Mouse (Mus musculus) hindbrain, embryonic 14.5 days (tissue): ENCODE data around the gene Sparc. TPM values are rescaled to one million over a fixed set of nuclear protein-coding genes. Genes with fewer than 3 reads are reported as not detected.
"Not testable (repeated sequence)": the region's sequence is repeated elsewhere in the genome, so short reads cannot be mapped to it uniquely, and the experiment has no call there.

ENCODE experiments used
- ATAC-seq: fragments of 200-750 bp; cut with Nextera tagmentation; 2 replicates; pipeline ENCODE4 v1.8.0; 2017; ENCODE audit warnings: moderate number of reproducible peaks, mild to moderate bottlenecking, moderate TSS enrichment, moderate library complexity; ENCODE audit not compliant: low FRiP score
- DNase-seq: peaks from one replicate; pipeline ENCODE4 v3.0.0-alpha.2; 2015; ENCODE audit warnings: low spot score
- H3K27ac ChIP-seq: fragments of 300-500 bp; sonication (generic); 2 replicates; pipeline ENCODE4 v1.5.1; 2014; ENCODE audit warnings: mild to moderate bottlenecking, moderate library complexity
- H3K27me3 ChIP-seq: fragments of 300-500 bp; sonication (generic); 2 replicates; pipeline ENCODE4 v1.6.1; 2014; ENCODE audit warnings: mild to moderate bottlenecking, low read length, mixed read lengths; ENCODE audit not compliant: control insufficient read depth, insufficient read depth
- H3K36me3 ChIP-seq: fragments of 300-500 bp; sonication (generic); replicated peaks from 2 replicates; pipeline ENCODE4 v1.6.1; 2014; ENCODE audit not compliant: control insufficient read depth, insufficient read depth
- H3K4me1 ChIP-seq: fragments of 300-500 bp; sonication (generic); replicated peaks from 2 replicates; pipeline ENCODE4 v1.6.1; 2014; ENCODE audit warnings: antibody characterized with exemption, low read length, mixed read lengths; ENCODE audit not compliant: control insufficient read depth, insufficient read depth
- H3K4me2 ChIP-seq: fragments of 300-500 bp; sonication (generic); replicated peaks from 2 replicates; pipeline ENCODE4 v1.6.1; 2014; ENCODE audit warnings: mild to moderate bottlenecking, moderate library complexity
- H3K4me3 ChIP-seq: fragments of 300-500 bp; sonication (generic); replicated peaks from 2 replicates; pipeline ENCODE4 v1.5.1; 2014; ENCODE audit warnings: mild to moderate bottlenecking, low read length
- H3K9ac ChIP-seq: fragments of 300-500 bp; sonication (generic); 2 replicates; pipeline ENCODE4 v1.6.1; 2014
- H3K9me3 ChIP-seq: fragments of 300-500 bp; sonication (generic); 2 replicates; pipeline ENCODE4 v1.6.1; 2016; ENCODE audit warnings: low read length; ENCODE audit not compliant: control insufficient read depth
- WGBS: fragments of 180-500 bp; shearing (Covaris S2); extraction: QIAGEN DNeasy Blood & Tissue Kit; methylation state at CpG from one replicate; pipeline ENCODE4 v1.1.7; 2014; 5-methylcytosine and 5-hydroxymethylcytosine counted together
- polyA plus RNA-seq: library from polyadenylated mRNA; unstranded; fragments of >200 nt; fragmentation: Nextera tagmentation; extraction: Ambion mirVana; gene quantifications from 2 replicates; pipeline ENCODE4 v1.2.1, GENCODE M21; 2014

The Sparc gene
- polyA plus RNA-seq, 1 experiment from 2014 or later: 583 TPM

DNA sequence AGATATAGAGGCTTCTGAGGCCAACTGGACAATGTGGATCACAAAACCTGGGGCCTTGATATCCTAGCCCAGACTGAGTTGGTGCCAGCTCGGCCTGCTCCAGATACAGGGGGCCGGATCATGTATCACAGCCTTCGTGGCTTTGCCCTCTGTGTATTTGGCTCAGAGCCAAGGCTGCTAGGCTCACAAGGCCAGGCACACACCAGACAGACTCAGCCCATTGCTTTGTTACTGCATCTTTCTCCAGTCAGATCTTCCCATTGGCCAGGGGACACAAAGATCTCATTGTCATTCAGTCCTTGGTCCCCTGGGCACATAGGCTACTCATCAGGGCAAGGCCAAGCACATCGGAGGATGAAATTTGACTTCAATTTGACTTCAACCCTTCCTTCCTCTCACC, 773 bp upstream of the Sparc start:
- Histone ChIP-seq H3K27ac (peak overlapping the region; percentile 51), H3K9ac (no peak overlapping the region), H3K4me3 (no peak overlapping the region), H3K9me3 (no peaks in the 10 kb centered on the region), H3K36me3 (no peaks in the 10 kb centered on the region), H3K4me1 (peaks cover 17% of the 10 kb centered on the region), H3K27me3 (no peaks in the 10 kb centered on the region), H3K4me2 (no peak overlapping the region)
- WGBS: 6% methylated on average over 4 of the region's 4 CpGs
- peak; percentile 66 for ATAC-seq
- peak; percentile 57 for DNase-seq

DNA sequence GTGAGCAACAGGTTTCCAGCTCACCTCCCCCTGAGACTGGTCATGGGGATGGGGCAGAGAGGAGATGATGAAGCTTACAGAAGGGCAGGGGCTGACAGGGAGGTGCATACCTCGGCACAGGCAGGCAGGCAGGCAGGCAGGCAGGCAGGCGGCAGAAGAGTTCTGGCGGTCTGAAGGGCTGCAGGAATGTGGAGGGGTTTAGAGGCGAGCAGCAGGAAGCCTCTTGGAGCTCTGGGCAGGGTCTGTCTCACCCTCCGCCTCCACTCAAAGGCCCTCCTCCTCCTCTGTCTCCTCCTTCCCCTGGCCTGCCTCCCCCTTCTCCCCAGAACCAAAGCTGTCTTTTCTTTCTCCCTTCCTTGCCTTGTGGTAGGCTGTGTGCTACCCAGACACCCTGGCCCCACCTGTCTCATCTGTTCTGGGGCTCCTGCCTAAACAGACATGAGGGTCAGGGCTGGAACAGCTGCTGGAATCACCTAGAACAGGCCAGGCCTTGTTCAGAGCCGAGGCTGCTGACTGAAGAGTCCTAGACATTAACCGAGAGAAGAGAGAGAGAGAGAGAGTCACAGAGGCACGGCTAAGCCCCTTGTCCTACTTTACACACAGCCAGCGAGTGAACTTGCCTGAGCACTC, 3.2 kb downstream of the Sparc start:
- 7% methylated on average over 9 of the region's 9 CpGs for WGBS
- H3K4me1 ChIP-seq: peaks cover 9% of the 10 kb centered on the region
- peak; percentile 71; the same call in 1 of the 2 replicates for ATAC-seq

DNA sequence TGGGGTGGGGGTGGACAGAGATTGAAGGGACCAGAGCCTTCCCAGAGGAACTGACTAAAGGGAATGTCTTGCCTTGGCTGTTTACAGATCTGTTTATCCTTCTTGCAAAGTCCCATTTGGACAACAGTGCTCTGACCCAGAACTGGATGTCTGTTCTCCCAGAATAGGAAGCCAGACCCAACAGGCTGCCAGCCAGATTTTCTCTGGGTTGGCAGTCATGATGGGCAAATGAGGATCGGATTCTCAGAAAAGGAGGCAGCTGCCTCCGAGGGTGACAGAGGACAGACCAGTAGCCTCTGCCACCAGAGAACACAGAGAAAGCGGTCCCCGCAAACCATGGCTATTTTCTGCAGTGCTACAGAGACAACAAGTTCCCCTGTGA, 3.7 kb downstream of the Sparc start:
- H3K4me3 ChIP-seq: peak overlapping the region; percentile 35
- H3K4me2 ChIP-seq: peak overlapping the region; percentile 42
- peak overlapping the region; percentile 60 for H3K9ac ChIP-seq
- 2% methylated on average over 4 of the region's 4 CpGs for WGBS
- H3K27me3 ChIP-seq: no peaks in the 10 kb centered on the region
- H3K36me3 ChIP-seq: no peaks in the 10 kb centered on the region
- H3K9me3 ChIP-seq: no peaks in the 10 kb centered on the region
- H3K27ac ChIP-seq: peak overlapping the region; percentile 68
- no peak for ATAC-seq
- H3K4me1 ChIP-seq: peaks cover 7% of the 10 kb centered on the region
- no peak for DNase-seq

More for the DNA sequence above, 3.2 kb downstream of the Sparc start:
- Histone ChIP-seq H3K36me3 (no peaks in the 10 kb centered on the region), H3K27me3 (no peaks in the 10 kb centered on the region), H3K9ac (peak overlapping the region; percentile 60), H3K4me2 (peak overlapping the region; percentile 42), H3K9me3 (no peaks in the 10 kb centered on the region), H3K27ac (peak overlapping the region; percentile 68), H3K4me3 (peak overlapping the region; percentile 35)
- no peak for DNase-seq

DNA sequence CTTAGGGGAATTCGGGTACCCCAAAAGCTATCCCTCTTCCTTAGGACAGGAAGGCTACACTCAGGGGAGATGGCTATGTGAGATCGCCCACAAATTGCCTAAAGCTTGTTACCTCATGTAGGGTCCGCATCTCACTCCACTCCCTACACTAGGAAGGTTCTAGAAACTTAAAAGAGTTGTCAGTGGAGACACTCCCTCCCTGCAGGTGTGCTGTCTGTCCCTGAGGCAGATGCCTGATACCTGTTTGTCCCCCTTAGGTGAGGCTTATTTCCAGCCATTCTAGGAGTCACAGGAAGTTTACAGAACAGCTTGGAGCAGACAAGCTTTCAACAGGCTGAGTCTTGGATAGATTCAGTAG, 4.3 kb downstream of the Sparc start:
- ATAC-seq: no peak
- WGBS: 17% methylated on average over 3 of the region's 3 CpGs
- peak overlapping the region; percentile 68; the same call in 1 of the 2 replicates for H3K27ac ChIP-seq
- no peaks in the 10 kb centered on the region for H3K36me3 ChIP-seq
- H3K27me3 ChIP-seq: no peaks in the 10 kb centered on the region
- H3K9ac ChIP-seq: peak overlapping the region; percentile 60
- peaks cover 3% of the 10 kb centered on the region for H3K4me1 ChIP-seq
- H3K9me3 ChIP-seq: no peaks in the 10 kb centered on the region
- DNase-seq: no peak
- H3K4me3 ChIP-seq: peak overlapping the region; percentile 35
- H3K4me2 ChIP-seq: peak overlapping the region; percentile 42

DNA sequence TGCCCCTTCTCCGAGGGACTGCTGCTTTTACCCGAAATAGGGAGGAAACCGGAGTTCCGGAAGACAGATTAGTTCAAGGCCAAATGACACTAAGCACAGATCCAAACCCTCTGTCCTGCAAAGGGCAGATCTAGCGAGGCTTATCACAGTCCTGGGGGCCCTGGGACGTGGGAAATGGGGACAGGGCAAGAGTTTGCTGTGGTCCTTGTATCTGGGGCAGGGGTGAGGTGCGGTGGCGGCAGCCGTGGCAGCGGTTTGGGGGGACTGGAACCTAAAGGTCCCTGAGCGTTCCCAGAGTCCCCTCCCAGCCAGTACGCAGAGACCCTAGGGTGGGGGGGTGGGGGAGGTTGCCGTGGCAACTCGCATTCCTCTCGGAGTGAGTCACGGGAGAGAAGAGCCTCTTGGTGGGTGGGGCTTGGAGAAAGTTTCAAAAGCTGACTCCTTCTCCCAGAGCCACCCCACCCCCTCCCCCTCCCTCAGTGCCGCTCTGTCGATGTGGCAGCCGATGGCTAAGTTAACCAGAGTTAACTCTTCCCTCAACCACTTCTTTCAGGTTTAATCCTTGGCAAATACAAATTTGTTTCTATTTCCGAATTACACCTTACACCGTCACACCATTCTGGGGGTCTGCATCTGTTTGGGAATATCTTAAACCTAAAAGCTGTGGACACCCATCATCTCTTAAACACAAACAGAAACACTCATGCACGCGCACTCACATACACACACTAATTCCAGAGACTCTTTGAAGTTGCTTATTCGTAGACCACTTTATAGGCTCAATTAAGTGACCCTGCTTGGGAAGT, 4.9 kb downstream of the Sparc start:
- Histone ChIP-seq H3K4me1 (no peaks in the 10 kb centered on the region; the same call in 1 of the 2 replicates), H3K9ac (peak overlapping the region; percentile 60), H3K27ac (peak overlapping the region; percentile 67), H3K9me3 (no peaks in the 10 kb centered on the region), H3K4me2 (peak overlapping the region; percentile 42), H3K27me3 (no peaks in the 10 kb centered on the region), H3K36me3 (no peaks in the 10 kb centered on the region), H3K4me3 (peak overlapping the region; percentile 35)
- WGBS: under 1% methylated on average over 24 of the region's 24 CpGs
- ATAC-seq (peak; percentile 74), DNase-seq (peak; percentile 57)

DNA sequence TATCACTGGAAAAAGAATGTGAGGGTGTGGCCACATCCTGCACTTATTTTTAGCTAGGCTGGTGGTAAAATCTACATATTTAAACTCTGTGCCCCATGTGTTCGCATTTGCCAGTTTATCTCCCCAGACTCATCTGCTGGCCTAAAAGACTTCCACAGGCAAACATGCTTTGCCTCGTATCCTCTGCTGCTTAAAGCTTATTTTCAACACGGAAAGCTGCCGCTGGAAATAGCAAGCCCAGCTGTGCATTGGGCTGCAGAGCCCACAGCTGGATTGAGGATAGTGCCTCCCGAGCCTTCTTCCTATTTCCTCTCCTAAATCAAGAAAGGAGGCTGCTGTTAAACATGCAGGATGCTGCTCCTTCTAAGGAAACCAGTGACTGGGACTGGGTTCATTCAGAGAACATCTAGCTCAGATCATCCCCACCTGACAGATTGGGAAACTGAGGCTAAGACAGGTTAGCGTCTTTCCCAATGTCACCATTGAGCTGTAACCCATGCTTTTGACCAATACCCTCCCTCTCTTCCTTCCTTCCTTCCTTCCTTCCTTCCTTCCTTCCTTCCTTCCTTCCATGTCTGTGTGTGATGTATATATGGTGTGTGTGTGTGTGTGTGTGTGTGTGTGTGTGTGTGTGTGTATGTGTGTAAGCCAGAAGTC, 6.2 kb downstream of the Sparc start:
- H3K9me3 ChIP-seq: no peaks in the 10 kb centered on the region
- H3K4me2 ChIP-seq: peak overlapping the region; percentile 8; the same call in 1 of the 2 replicates
- H3K4me3 ChIP-seq: no peak overlapping the region
- H3K36me3 ChIP-seq: no peaks in the 10 kb centered on the region
- H3K9ac ChIP-seq: no peak overlapping the region
- H3K27ac ChIP-seq: no peak overlapping the region
- H3K4me1 ChIP-seq: no peaks in the 10 kb centered on the region; the same call in 1 of the 2 replicates
- no peaks in the 10 kb centered on the region for H3K27me3 ChIP-seq
- ATAC-seq: no peak
- DNase-seq: no peak
- WGBS: 68% methylated on average over 6 of the region's 6 CpGs

DNA sequence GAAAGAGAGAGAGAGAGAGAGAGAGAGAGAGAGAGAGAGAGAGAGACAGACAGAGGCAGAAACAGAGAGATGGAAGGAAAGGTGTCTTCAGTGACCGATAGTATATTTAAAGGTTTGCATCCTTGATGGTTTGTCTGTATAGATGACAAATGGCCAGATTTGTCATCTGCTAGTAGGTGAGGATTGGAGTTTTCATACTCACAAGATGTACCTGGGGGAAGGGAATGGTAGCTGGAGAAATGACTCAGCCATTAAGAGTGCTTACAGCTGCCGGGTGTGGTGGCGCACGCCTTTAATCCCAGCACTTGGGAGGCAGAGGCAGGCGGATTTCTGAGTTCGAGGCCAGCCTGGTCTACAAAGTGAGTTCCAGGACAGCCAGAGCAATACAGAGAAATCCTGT, 7.3 kb downstream of the Sparc start:
- not testable (repeated sequence) for H3K4me1 ChIP-seq

DNA sequence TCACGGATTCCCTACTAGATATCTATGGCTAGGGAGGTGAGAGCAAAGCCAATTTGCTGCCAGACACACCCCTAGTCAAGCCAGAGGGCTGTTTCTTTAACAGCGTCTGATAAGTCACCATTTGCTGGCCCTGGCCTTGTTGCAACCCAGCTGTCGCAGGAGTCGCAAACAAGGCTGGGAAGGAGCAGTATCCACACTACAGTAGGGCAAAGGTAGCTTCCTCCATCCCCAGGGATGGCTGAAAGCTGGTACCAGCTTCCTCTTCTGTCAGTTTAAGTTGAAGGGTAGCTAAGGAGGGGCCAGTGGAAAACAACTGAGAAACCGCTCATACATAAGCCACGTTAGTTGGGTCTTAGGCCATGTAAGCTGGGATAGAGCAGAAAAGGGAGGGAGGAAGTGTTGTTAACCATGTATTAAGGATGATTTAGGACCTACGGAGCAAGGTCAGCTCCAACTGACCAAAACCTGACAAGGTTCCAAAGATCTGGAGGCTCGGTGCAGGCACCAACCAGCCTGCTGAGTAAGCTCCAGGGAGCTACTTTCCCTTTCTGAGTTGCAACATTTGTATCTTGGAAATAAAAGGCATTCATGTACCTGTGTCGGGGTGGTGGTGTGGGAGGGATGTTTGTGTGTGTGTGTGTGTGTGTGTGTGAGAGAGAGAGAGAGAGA, 7.8 kb downstream of the Sparc start:
- no peak overlapping the region for H3K4me2 ChIP-seq
- no peaks in the 10 kb centered on the region; the same call in 1 of the 2 replicates for H3K4me1 ChIP-seq
- H3K36me3 ChIP-seq: no peaks in the 10 kb centered on the region
- no peak overlapping the region for H3K9ac ChIP-seq
- no peak for DNase-seq
- no peak for ATAC-seq
- WGBS: 74% methylated on average over 9 of the region's 9 CpGs
- H3K9me3 ChIP-seq: no peaks in the 10 kb centered on the region
- no peak overlapping the region for H3K4me3 ChIP-seq
- H3K27me3 ChIP-seq: no peaks in the 10 kb centered on the region
- no peak overlapping the region for H3K27ac ChIP-seq

More for the DNA sequence above, 7.3 kb downstream of the Sparc start:
- not testable (repeated sequence) for H3K4me3 ChIP-seq, H3K9ac ChIP-seq, DNase-seq, H3K9me3 ChIP-seq, H3K36me3 ChIP-seq, H3K27ac ChIP-seq, H3K4me2 ChIP-seq, ATAC-seq, H3K27me3 ChIP-seq
- 92% methylated on average over 6 of the region's 6 CpGs for WGBS

DNA sequence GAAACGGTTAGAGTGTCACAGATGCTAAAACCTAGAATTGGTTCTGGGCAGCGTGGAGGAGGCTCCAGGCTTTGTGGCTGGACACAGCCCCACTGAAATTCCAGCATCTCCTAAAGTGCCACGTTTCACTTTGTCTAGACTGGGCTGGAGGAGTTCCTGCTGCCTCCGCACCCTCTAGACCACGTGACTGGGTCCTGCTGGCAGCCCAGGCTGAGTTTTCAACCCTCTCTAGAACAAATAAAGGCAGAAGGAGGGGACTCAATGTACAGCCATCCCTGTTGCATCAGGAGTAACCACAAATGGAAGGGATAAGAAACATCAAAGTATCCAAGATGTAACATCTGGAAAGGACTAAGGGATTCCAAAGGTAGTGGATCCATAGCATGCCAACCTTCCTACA, 8.7 kb downstream of the Sparc start:
- Histone ChIP-seq H3K36me3 (no peaks in the 10 kb centered on the region), H3K4me1 (no peaks in the 10 kb centered on the region; the same call in 1 of the 2 replicates), H3K4me3 (no peak overlapping the region), H3K9me3 (no peaks in the 10 kb centered on the region), H3K9ac (no peak overlapping the region), H3K27ac (no peak overlapping the region), H3K4me2 (no peak overlapping the region), H3K27me3 (no peaks in the 10 kb centered on the region)
- 72% methylated on average over 5 of the region's 5 CpGs for WGBS
- DNase-seq (no peak), ATAC-seq (no peak)
